Mouse (Mus musculus) forebrain, embryonic 15.5 days (tissue): ENCODE results near the gene Myo3b. TPM values are rescaled to one million over a fixed set of nuclear protein-coding genes. Genes with fewer than 3 reads are reported as not detected.

Experiments used
- ATAC-seq: fragments of 200-750 bp; cut with Nextera tagmentation; replicated peaks from 2 replicates; pipeline ENCODE4 v1.8.0; 2017; ENCODE audit warnings: mild to moderate bottlenecking, moderate TSS enrichment, moderate library complexity
- H3K27ac ChIP-seq: fragments of 300-500 bp; sonication (generic); replicated peaks from 2 replicates; pipeline ENCODE4 v1.5.1; 2015; ENCODE audit warnings: mild to moderate bottlenecking, inconsistent platforms
- H3K27me3 ChIP-seq: fragments of 300-500 bp; sonication (generic); 2 replicates; pipeline ENCODE4 v1.6.1; 2015; ENCODE audit warnings: inconsistent platforms
- H3K36me3 ChIP-seq: fragments of 300-500 bp; sonication (generic); 2 replicates; pipeline ENCODE4 v1.6.1; 2015; ENCODE audit warnings: mild to moderate bottlenecking, inconsistent platforms
- H3K4me1 ChIP-seq: fragments of 300-500 bp; sonication (generic); 2 replicates; pipeline ENCODE4 v1.6.1; 2015; ENCODE audit warnings: inconsistent platforms
- H3K4me2 ChIP-seq: fragments of 300-500 bp; sonication (generic); replicated peaks from 2 replicates; pipeline ENCODE4 v1.6.1; 2015; ENCODE audit warnings: mild to moderate bottlenecking, inconsistent platforms
- H3K4me3 ChIP-seq: fragments of 300-500 bp; sonication (generic); 2 replicates; pipeline ENCODE4 v1.5.1; 2015; ENCODE audit warnings: mild to moderate bottlenecking, inconsistent platforms
- H3K9ac ChIP-seq: fragments of 300-500 bp; sonication (generic); replicated peaks from 2 replicates; pipeline ENCODE4 v1.6.1; 2015; ENCODE audit warnings: mild to moderate bottlenecking, inconsistent platforms
- H3K9me3 ChIP-seq: fragments of 300-500 bp; sonication (generic); 2 replicates; pipeline ENCODE4 v1.6.1; 2016; ENCODE audit warnings: inconsistent platforms
- WGBS: fragments of 180-500 bp; shearing (Covaris S2); methylation state at CpG from one replicate; pipeline ENCODE4 v1.1.7; 2015; ENCODE audit warnings: mixed read lengths; 5-methylcytosine and 5-hydroxymethylcytosine counted together
- polyA plus RNA-seq: library from polyadenylated mRNA; unstranded; fragments of >200 nt; fragmentation: Nextera tagmentation; extraction: Ambion mirVana; gene quantifications from 2 replicates; pipeline ENCODE4 v1.2.1, GENCODE M21; 2015

The Myo3b gene
- polyA plus RNA-seq, 1 experiment from 2014 or later = 0.24 TPM

DNA sequence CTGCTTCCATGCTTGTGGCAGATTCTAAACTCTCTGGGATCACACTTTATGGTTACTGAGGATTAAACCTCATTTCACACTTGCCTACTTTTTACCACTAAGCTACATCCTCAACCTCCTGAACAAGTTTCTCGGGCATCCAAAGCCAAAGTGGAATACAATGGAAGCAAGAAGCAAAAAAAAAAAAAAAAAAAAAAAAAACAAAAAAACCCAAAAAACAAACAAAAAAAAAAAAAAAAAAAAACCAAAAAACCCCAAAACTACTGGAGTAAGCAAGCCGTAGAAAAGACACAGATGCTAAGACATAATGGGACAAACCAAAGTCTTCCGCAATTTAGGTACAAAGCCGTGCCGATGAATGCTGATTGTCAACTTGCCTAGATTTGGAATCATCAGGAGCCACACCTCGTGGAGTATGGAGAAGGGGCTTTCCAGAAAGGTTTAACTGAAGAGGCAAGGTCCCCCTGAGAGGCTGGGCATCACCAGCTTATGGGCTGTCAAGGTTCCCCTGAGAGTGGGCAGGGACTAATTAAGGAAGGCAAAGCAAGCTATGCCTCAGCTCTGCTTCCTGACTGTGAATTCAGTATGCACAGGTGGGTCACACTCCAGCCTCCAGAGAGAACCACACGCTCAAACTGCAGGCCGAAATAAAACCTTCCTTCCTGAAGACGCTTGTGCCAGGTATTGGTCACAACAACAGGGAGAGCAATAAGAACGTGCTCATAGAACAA, 313.7 kb downstream of the Myo3b start:
- peaks cover 6% of the 10 kb centered on the region for H3K4me1 ChIP-seq
- no peak overlapping the region for H3K9ac ChIP-seq
- H3K27me3 ChIP-seq = no peaks in the 10 kb centered on the region
- H3K4me2 ChIP-seq = no peak overlapping the region
- H3K9me3 ChIP-seq = no peaks in the 10 kb centered on the region
- no peaks in the 10 kb centered on the region for H3K36me3 ChIP-seq
- WGBS = 83% methylated on average over 10 of the region's 10 CpGs
- H3K4me3 ChIP-seq = no peak overlapping the region
- no peak overlapping the region for H3K27ac ChIP-seq
- ATAC-seq = no peak

DNA sequence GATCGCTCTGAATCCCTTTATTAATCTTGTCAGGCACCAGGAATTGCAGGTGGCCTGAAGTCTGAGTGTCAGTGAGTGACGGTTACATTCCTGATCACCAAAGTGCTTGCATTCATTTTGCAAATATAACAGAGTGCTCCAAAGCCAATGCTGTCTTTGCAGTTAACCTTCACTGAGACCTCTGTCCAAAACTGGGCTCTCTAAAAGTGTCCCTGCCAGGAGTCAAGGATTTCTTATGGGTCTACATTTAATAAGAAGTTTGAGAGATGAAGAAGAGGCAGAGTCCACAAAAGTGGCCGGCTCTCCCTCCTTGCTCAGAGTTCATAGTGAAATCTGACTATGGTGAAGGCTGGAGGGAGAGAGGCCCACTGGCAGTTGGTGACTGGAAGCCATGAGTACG, 315.1 kb downstream of the Myo3b start:
- H3K27me3 ChIP-seq = no peaks in the 10 kb centered on the region
- 88% methylated on average over 4 of the region's 4 CpGs for WGBS
- H3K4me2 ChIP-seq = no peak overlapping the region
- no peaks in the 10 kb centered on the region for H3K9me3 ChIP-seq
- H3K4me3 ChIP-seq = no peak overlapping the region
- H3K9ac ChIP-seq = no peak overlapping the region
- H3K4me1 ChIP-seq = peaks cover 2% of the 10 kb centered on the region
- no peak overlapping the region for H3K27ac ChIP-seq
- no peak for ATAC-seq
- H3K36me3 ChIP-seq = no peaks in the 10 kb centered on the region

GRCm38 (mm10) chr2:70355026-70355425, 316.1 kb downstream of the Myo3b start:
- Histone ChIP-seq H3K36me3 (no peaks in the 10 kb centered on the region), H3K27ac (no peak overlapping the region), H3K4me2 (no peak overlapping the region), H3K4me1 (no peaks in the 10 kb centered on the region), H3K9ac (no peak overlapping the region), H3K9me3 (no peaks in the 10 kb centered on the region), H3K27me3 (no peaks in the 10 kb centered on the region), H3K4me3 (no peak overlapping the region)
- no peak for ATAC-seq
- 58% methylated on average over 2 of the region's 2 CpGs for WGBS

- no peak for ATAC-seq
- H3K9me3 ChIP-seq = no peaks in the 10 kb centered on the region
- no peak overlapping the region for H3K4me2 ChIP-seq
- no peaks in the 10 kb centered on the region for H3K36me3 ChIP-seq
- H3K4me1 ChIP-seq = no peaks in the 10 kb centered on the region
- 91% methylated on average over 6 of the region's 6 CpGs for WGBS
- H3K9ac ChIP-seq = no peak overlapping the region
- H3K27me3 ChIP-seq = no peaks in the 10 kb centered on the region
- no peak overlapping the region for H3K27ac ChIP-seq
- H3K4me3 ChIP-seq = no peak overlapping the region
Observed at GRCm38 (mm10) chr2:70369421-70369820, 330.5 kb downstream of the Myo3b start.

- H3K9ac ChIP-seq = no peak overlapping the region
- no peaks in the 10 kb centered on the region for H3K27me3 ChIP-seq
- no peaks in the 10 kb centered on the region for H3K9me3 ChIP-seq
- no peak overlapping the region for H3K4me2 ChIP-seq
- H3K4me3 ChIP-seq = no peak overlapping the region
- no peak overlapping the region for H3K27ac ChIP-seq
- WGBS = 76% methylated on average over 6 of the region's 6 CpGs
- no peak for ATAC-seq
- H3K36me3 ChIP-seq = no peaks in the 10 kb centered on the region
- no peaks in the 10 kb centered on the region for H3K4me1 ChIP-seq
Observed at GRCm38 (mm10) chr2:70379341-70379740, 340.4 kb downstream of the Myo3b start.

GRCm38 (mm10) chr2:70379939-70380338, 341.0 kb downstream of the Myo3b start:
- Histone ChIP-seq H3K9me3 (no peaks in the 10 kb centered on the region), H3K4me2 (no peak overlapping the region), H3K4me1 (no peaks in the 10 kb centered on the region), H3K4me3 (no peak overlapping the region), H3K36me3 (no peaks in the 10 kb centered on the region), H3K9ac (no peak overlapping the region), H3K27me3 (no peaks in the 10 kb centered on the region), H3K27ac (no peak overlapping the region)
- ATAC-seq = no peak
- 44% methylated on average over 6 of the region's 6 CpGs for WGBS

DNA sequence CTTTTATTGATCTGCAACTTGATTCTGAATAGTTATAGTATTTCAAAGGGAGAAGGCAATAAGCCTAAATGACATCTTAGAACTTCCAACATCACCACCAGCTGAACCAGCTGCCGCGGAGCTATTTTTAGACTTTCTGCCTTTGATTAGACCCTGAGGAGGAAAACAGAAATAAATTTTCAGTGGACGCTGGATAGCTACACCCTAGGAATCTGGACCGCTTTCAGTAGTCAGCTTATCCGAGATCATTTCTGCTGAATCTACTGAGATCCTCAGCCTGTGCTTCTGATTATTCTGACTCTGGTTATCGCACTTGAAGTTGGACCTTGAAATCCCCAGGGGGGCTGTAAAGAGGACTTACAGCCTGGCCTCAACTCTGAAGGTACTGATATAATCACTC, 349.7 kb downstream of the Myo3b start:
- Histone ChIP-seq H3K4me2 (no peak overlapping the region), H3K27ac (no peak overlapping the region), H3K36me3 (no peaks in the 10 kb centered on the region), H3K9ac (no peak overlapping the region), H3K4me1 (peaks cover 4% of the 10 kb centered on the region; the same call in 1 of the 2 replicates), H3K27me3 (no peaks in the 10 kb centered on the region), H3K4me3 (no peak overlapping the region), H3K9me3 (no peaks in the 10 kb centered on the region)
- 61% methylated on average over 6 of the region's 6 CpGs for WGBS
- ATAC-seq = no peak

- Histone ChIP-seq H3K27me3 (no peaks in the 10 kb centered on the region), H3K9me3 (no peaks in the 10 kb centered on the region), H3K4me3 (no peak overlapping the region), H3K4me1 (peaks cover 4% of the 10 kb centered on the region; the same call in 1 of the 2 replicates), H3K4me2 (no peak overlapping the region), H3K9ac (no peak overlapping the region), H3K27ac (no peak overlapping the region), H3K36me3 (no peaks in the 10 kb centered on the region)
- 88% methylated on average over 1 of the region's 1 CpGs for WGBS
- ATAC-seq = no peak
Observed at GRCm38 (mm10) chr2:70389162-70389561, 350.2 kb downstream of the Myo3b start.

DNA sequence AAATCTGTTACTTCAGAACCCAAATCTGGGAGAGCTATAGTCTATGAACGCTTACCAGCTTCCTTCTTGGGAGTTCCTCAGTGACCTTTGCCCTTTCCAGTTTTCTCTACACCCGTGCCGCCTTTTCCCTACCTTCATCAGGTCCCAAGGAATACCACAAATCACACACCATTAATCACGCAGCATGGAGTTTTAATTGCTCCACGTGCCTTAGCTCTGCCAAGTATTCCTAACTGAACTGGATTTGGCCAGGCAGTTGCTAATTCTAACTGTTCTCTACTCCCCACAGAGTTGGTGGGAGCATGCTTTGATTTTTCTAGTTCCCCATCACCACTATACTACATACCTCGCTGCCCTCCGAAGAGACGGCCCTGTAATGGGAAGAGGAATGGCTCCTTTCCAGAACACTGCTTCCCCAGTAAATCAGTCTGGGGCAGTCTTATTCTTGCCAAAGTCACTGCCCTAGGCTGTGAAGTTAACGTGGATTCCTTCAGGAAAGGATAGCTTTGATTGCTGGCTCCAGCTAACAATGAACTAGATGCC, 358.9 kb downstream of the Myo3b start:
- ATAC-seq = no peak
- no peaks in the 10 kb centered on the region for H3K36me3 ChIP-seq
- H3K4me1 ChIP-seq = peaks cover 8% of the 10 kb centered on the region
- no peak overlapping the region for H3K4me2 ChIP-seq
- no peaks in the 10 kb centered on the region for H3K27me3 ChIP-seq
- H3K4me3 ChIP-seq = no peak overlapping the region
- WGBS = 71% methylated on average over 9 of the region's 9 CpGs
- no peaks in the 10 kb centered on the region for H3K9me3 ChIP-seq
- H3K9ac ChIP-seq = no peak overlapping the region
- H3K27ac ChIP-seq = no peak overlapping the region

DNA sequence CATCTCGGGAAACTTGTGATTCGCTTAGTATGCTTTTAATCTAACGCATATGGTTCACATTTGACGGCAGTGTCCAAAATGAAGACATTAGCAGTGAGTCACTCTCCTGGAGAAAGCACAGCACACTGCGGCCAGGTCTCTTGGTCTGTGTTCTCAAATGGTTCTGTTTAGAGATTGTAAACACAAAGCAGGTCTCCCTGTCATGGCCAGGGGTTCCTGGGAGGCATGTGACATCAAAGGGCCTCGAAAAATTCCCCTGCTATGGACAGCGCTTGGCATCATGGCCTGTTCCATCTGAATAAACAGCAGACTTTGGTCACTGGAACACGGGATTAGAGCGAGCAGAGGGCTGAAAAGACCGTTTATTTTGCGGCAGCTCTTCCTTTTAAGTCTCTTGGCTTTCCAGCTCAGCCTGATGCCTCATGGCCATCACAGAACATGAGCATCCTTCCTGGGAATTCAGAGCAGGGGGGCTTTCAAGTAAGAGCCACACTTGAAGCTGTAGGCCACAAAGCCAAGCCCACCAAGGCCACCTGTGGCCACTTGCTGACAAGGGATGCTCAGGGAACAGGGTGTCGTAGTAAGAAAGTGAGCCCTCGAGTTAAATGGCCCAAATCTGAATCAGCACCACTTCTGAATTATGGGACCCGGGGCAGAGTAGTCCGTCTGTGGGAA, 360.7 kb downstream of the Myo3b start:
- 73% methylated on average over 15 of the region's 15 CpGs for WGBS
- Histone ChIP-seq H3K4me3 (no peak overlapping the region), H3K36me3 (no peaks in the 10 kb centered on the region), H3K9me3 (no peaks in the 10 kb centered on the region), H3K4me1 (peaks cover 8% of the 10 kb centered on the region), H3K9ac (no peak overlapping the region), H3K27me3 (no peaks in the 10 kb centered on the region), H3K4me2 (no peak overlapping the region), H3K27ac (no peak overlapping the region)
- ATAC-seq = no peak

- Histone ChIP-seq H3K27ac (no peak overlapping the region), H3K4me1 (peaks cover 8% of the 10 kb centered on the region), H3K36me3 (no peaks in the 10 kb centered on the region), H3K9me3 (no peaks in the 10 kb centered on the region), H3K4me2 (no peak overlapping the region), H3K9ac (no peak overlapping the region), H3K27me3 (no peaks in the 10 kb centered on the region), H3K4me3 (no peak overlapping the region)
- ATAC-seq = no peak
- WGBS = 87% methylated on average over 6 of the region's 6 CpGs
Observed at GRCm38 (mm10) chr2:70400321-70400720, 361.4 kb downstream of the Myo3b start.

- Histone ChIP-seq H3K4me3 (no peak overlapping the region), H3K27ac (no peak overlapping the region), H3K9me3 (no peaks in the 10 kb centered on the region), H3K27me3 (no peaks in the 10 kb centered on the region), H3K4me2 (no peak overlapping the region), H3K9ac (no peak overlapping the region), H3K36me3 (no peaks in the 10 kb centered on the region), H3K4me1 (peaks cover 15% of the 10 kb centered on the region)
- 30% methylated on average over 2 of the region's 2 CpGs for WGBS
- no peak for ATAC-seq
Observed at GRCm38 (mm10) chr2:70404301-70404700, 365.4 kb downstream of the Myo3b start.
